Mouse (Mus musculus) liver, adult 2 months (tissue): ENCODE measurements at regions not wholly inside any gene's neighbourhood (a gene's known extent, or its start where the extent isn't known, plus 50 kb on each side); places are given as distances from the start of the nearest gene placed in this dataset.

Source experiments
- CTCF ChIP-seq: fragments of 200-500 bp; IDR thresholded peaks from 2 replicates; pipeline ENCODE4 v1.5.1; 2011; ENCODE audit warnings: low read depth, low read length, control low read depth
- POLR2A ChIP-seq: fragments of 200-500 bp; IDR thresholded peaks from 2 replicates; pipeline ENCODE4 v1.6.1; 2011; ENCODE audit warnings: low read length, control low read depth; ENCODE audit not compliant: insufficient read depth; ENCODE audit errors: extremely low read depth

- TF ChIP-seq CTCF (no peak), POLR2A (no peak)
These were observed 159.8 kb downstream of the Zfp326 start for GRCm38 (mm10) chr5:106036176-106036575.
